Mouse (Mus musculus) heart, postnatal 0 days (tissue): ENCODE results near the gene Armc6. TPM values are rescaled to one million over a fixed set of nuclear protein-coding genes. Genes with fewer than 3 reads are reported as not detected.

ENCODE experiments used
- ATAC-seq: fragments of 200-750 bp; cut with Nextera tagmentation; 2 replicates; pipeline ENCODE4 v1.8.0; 2017; ENCODE audit warnings: low read depth, moderate number of reproducible peaks, moderate library complexity; ENCODE audit not compliant: insufficient read depth
- DNase-seq: peaks from one replicate; pipeline ENCODE4 v3.0.0-alpha.2; 2016; ENCODE audit warnings: low spot score
- H3K27ac ChIP-seq: fragments of 300-500 bp; sonication (generic); 2 replicates; pipeline ENCODE4 v1.5.1; 2014; ENCODE audit warnings: low read depth, mild to moderate bottlenecking
- H3K27me3 ChIP-seq: fragments of 300-500 bp; sonication (generic); 2 replicates; pipeline ENCODE4 v1.6.1; 2014; ENCODE audit warnings: low read length, mixed read lengths; ENCODE audit not compliant: control insufficient read depth, insufficient read depth
- H3K36me3 ChIP-seq: fragments of 300-500 bp; sonication (generic); replicated peaks from 2 replicates; pipeline ENCODE4 v1.6.1; 2014; ENCODE audit warnings: low read length, mixed read lengths; ENCODE audit not compliant: control insufficient read depth, insufficient read depth
- H3K4me1 ChIP-seq: fragments of 300-500 bp; sonication (generic); 2 replicates; pipeline ENCODE4 v1.6.1; 2014; ENCODE audit warnings: antibody characterized with exemption; ENCODE audit not compliant: control insufficient read depth, insufficient read depth
- H3K4me2 ChIP-seq: fragments of 300-500 bp; sonication (generic); 2 replicates; pipeline ENCODE4 v1.6.1; 2014; ENCODE audit warnings: low read depth, mild to moderate bottlenecking, low read length, moderate library complexity
- H3K4me3 ChIP-seq: fragments of 300-500 bp; sonication (generic); 2 replicates; pipeline ENCODE4 v1.5.1; 2014; ENCODE audit warnings: low read depth, low read length
- H3K9ac ChIP-seq: fragments of 300-500 bp; sonication (generic); replicated peaks from 2 replicates; pipeline ENCODE4 v1.6.1; 2014; ENCODE audit warnings: low read depth, low read length, mixed read lengths
- H3K9me3 ChIP-seq: fragments of 300-500 bp; sonication (generic); replicated peaks from 2 replicates; pipeline ENCODE4 v1.6.1; 2016; ENCODE audit warnings: low read length; ENCODE audit not compliant: control insufficient read depth
- CTCF ChIP-seq: IDR thresholded peaks from 2 replicates; pipeline ENCODE4 v1.5.1; 2016; ENCODE audit warnings: antibody characterized with exemption, control low read depth, low read depth
- EP300 ChIP-seq: IDR thresholded peaks from 2 replicates; pipeline ENCODE4 v1.6.1; 2016; ENCODE audit warnings: antibody characterized with exemption, low read depth
- WGBS: fragments of 180-500 bp; shearing (Covaris S2); extraction: QIAGEN DNeasy Blood & Tissue Kit; methylation state at CpG from one replicate; pipeline ENCODE4 v1.1.7; 2014; 5-methylcytosine and 5-hydroxymethylcytosine counted together
- polyA plus RNA-seq: library from polyadenylated mRNA; unstranded; fragments of >200 nt; fragmentation: Nextera tagmentation; extraction: Ambion mirVana; gene quantifications from 2 replicates; pipeline ENCODE4 v1.2.1, GENCODE M21; 2015
- total RNA-seq: library from RNA; depleted of rRNA; stranded (reverse); fragments of >200 nt; gene quantifications from 2 replicates; pipeline ENCODE4 v1.2.3, GENCODE M21; 2014; ENCODE audit warnings: low replicate concordance

Armc6 gene
- total and polyA plus RNA-seq, 2 experiments from 2014 or later = 11.9 to 20.1 TPM

GRCm38 (mm10) chr8:70181212-70181902 is 52.9 kb downstream of the Armc6 start:
- H3K27ac ChIP-seq = no peak overlapping the region
- ATAC-seq = no peak
- TF ChIP-seq EP300 (no peak), CTCF (no peak)
- DNase-seq = no peak
- no peak overlapping the region for H3K4me3 ChIP-seq
- WGBS = 75% methylated on average over 16 of the region's 16 CpGs
- no peaks in the 10 kb centered on the region for H3K27me3 ChIP-seq
- no peaks in the 10 kb centered on the region for H3K9me3 ChIP-seq
- peaks cover 36% of the 10 kb centered on the region for H3K36me3 ChIP-seq
- H3K4me2 ChIP-seq = no peak overlapping the region
- H3K4me1 ChIP-seq = no peaks in the 10 kb centered on the region
- H3K9ac ChIP-seq = no peak overlapping the region

DNA sequence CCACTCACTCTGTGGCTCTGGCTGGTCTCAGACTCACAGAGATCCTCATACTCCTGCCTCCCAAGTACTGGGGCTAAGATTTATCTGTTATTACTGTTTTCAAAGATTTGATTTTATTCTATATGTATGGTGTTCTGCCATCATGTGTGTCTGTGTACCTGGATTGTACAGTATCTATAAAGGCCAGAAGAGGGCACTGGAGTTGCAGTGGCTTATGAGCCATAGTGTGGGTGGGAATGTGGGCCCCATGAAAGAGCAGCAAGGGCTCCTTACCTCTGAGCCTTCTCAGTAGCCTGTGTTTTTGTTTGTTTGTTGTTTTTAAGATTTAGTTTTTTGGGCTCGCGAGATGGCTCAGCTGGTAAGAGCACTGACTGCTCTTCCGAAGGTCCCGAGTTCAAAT is 55.2 kb downstream of the Armc6 start:
- no peaks in the 10 kb centered on the region for H3K27me3 ChIP-seq
- H3K4me2 ChIP-seq = no peak overlapping the region
- H3K27ac ChIP-seq = no peak overlapping the region
- H3K9me3 ChIP-seq = no peaks in the 10 kb centered on the region
- peaks cover 36% of the 10 kb centered on the region for H3K36me3 ChIP-seq
- WGBS = 97% methylated on average over 4 of the region's 4 CpGs
- ATAC-seq = no peak
- no peak for DNase-seq
- TF ChIP-seq EP300 (no peak), CTCF (peak; percentile 52)
- H3K4me3 ChIP-seq = no peak overlapping the region
- peaks cover 8% of the 10 kb centered on the region; the same call in 1 of the 2 replicates for H3K4me1 ChIP-seq
- no peak overlapping the region for H3K9ac ChIP-seq

GRCm38 (mm10) chr8:70178231-70178630 is 56.0 kb downstream of the Armc6 start:
- Histone ChIP-seq H3K4me1 (peaks cover 13% of the 10 kb centered on the region; the same call in 1 of the 2 replicates), H3K36me3 (peaks cover 36% of the 10 kb centered on the region), H3K9me3 (no peaks in the 10 kb centered on the region), H3K27me3 (no peaks in the 10 kb centered on the region), H3K4me3 (no peak overlapping the region), H3K9ac (no peak overlapping the region), H3K27ac (no peak overlapping the region), H3K4me2 (no peak overlapping the region)
- no peak for ATAC-seq
- no peak for DNase-seq
- no peak for TF ChIP-seq EP300
- TF ChIP-seq CTCF = no peak
- WGBS = 86% methylated on average over 2 of the region's 2 CpGs

GRCm38 (mm10) chr8:70174079-70174478 is 60.2 kb downstream of the Armc6 start:
- Histone ChIP-seq H3K27me3 (no peaks in the 10 kb centered on the region), H3K9me3 (no peaks in the 10 kb centered on the region), H3K4me2 (peak overlapping the region; percentile 42), H3K4me1 (peaks cover 16% of the 10 kb centered on the region), H3K27ac (peak overlapping the region; percentile 69), H3K9ac (no peak overlapping the region), H3K4me3 (peak overlapping the region; percentile 6; the same call in 1 of the 2 replicates), H3K36me3 (peaks cover 12% of the 10 kb centered on the region)
- TF ChIP-seq EP300 (no peak), CTCF (no peak)
- ATAC-seq = peak; percentile 75
- 48% methylated on average over 7 of the region's 7 CpGs for WGBS
- DNase-seq = peak; percentile 85

DNA sequence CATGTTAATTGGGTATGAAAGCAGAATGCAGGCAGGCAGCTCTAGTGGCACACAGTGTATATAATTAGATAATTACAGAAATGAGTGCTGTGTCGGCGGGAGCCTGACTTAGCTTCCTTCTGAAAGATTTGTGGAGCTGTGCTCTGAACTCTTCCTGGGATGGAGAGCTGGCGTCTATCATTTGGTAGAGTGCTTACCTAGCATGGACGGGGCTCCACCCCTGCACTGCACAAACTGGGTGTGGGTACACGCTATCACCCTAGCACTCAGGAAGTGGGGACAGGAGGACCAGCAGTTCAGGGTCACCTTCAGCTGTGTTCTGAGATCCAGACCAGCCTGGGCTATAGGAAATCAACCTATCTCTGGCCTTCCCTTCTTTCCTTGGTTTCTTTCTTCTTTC is 60.9 kb downstream of the Armc6 start:
- peak; percentile 35 for DNase-seq
- Histone ChIP-seq H3K27me3 (no peaks in the 10 kb centered on the region), H3K4me2 (0 out of 2 replicates have a peak overlapping the region, but pooled peaks have one; percentile 73), H3K4me3 (no peak overlapping the region), H3K9ac (no peak overlapping the region), H3K36me3 (peaks cover 7% of the 10 kb centered on the region), H3K9me3 (no peaks in the 10 kb centered on the region), H3K27ac (peak overlapping the region; percentile 35; the same call in 1 of the 2 replicates), H3K4me1 (peaks cover 16% of the 10 kb centered on the region)
- no peak for ATAC-seq
- no peak for TF ChIP-seq EP300
- no peak for TF ChIP-seq CTCF
- 63% methylated on average over 5 of the region's 5 CpGs for WGBS
